Mouse (Mus musculus) Muller cell, postnatal 12 days (primary cell): ENCODE results near the gene Ywhab.

Experiments
- DNase-seq: peaks from one replicate; pipeline ENCODE4 v3.0.0-alpha.2; 2015; ENCODE audit errors: inconsistent ontology term

Ywhab gene

GRCm38 (mm10) chr2:164009227-164009626 is 14.5 kb downstream of the Ywhab start:
- no peak for DNase-seq

GRCm38 (mm10) chr2:164010496-164010895 is 15.7 kb downstream of the Ywhab start:
- no peak for DNase-seq

- DNase-seq: no peak
Observed at GRCm38 (mm10) chr2:164010944-164011343, 16.2 kb downstream of the Ywhab start.

- no peak for DNase-seq
Observed at GRCm38 (mm10) chr2:164015304-164015703, 20.5 kb downstream of the Ywhab start.

- DNase-seq: no peak
Observed at GRCm38 (mm10) chr2:164018910-164019309, 24.1 kb downstream of the Ywhab start.

- DNase-seq: no peak
Observed at GRCm38 (mm10) chr2:164019943-164020342, 25.2 kb downstream of the Ywhab start.

- no peak for DNase-seq
Observed at GRCm38 (mm10) chr2:164022104-164022503, 27.3 kb downstream of the Ywhab start.

GRCm38 (mm10) chr2:164025150-164025549 is 30.4 kb downstream of the Ywhab start, which contains the start of gene Pabpc1l:
Gene Pabpc1l, plus strand, starts transcription at chr2:164025450.
- no peak for DNase-seq

- no peak for DNase-seq
Observed at GRCm38 (mm10) chr2:164031147-164031546, 36.4 kb downstream of the Ywhab start.

GRCm38 (mm10) chr2:164032973-164033372 is 38.2 kb downstream of the Ywhab start:
- no peak for DNase-seq

- DNase-seq: no peak
Observed at GRCm38 (mm10) chr2:164036520-164037019, 41.8 kb downstream of the Ywhab start.

- DNase-seq: no peak
Observed at GRCm38 (mm10) chr2:164038407-164039028, 43.8 kb downstream of the Ywhab start.

- DNase-seq: no peak
Observed at GRCm38 (mm10) chr2:164040949-164041348, 46.2 kb downstream of the Ywhab start.

GRCm38 (mm10) chr2:164041523-164041922 is 46.8 kb downstream of the Ywhab start:
- DNase-seq: no peak

- no peak for DNase-seq
Observed at GRCm38 (mm10) chr2:164047197-164047690, 52.5 kb downstream of the Ywhab start.

GRCm38 (mm10) chr2:164053767-164054166 is 59.0 kb downstream of the Ywhab start:
- no peak for DNase-seq

- no peak for DNase-seq
Observed at GRCm38 (mm10) chr2:164054671-164055070, 59.9 kb downstream of the Ywhab start.

GRCm38 (mm10) chr2:164059634-164060235 is 65.0 kb downstream of the Ywhab start:
- no peak for DNase-seq
